Mouse (Mus musculus) forebrain, embryonic 14.5 days (tissue): ENCODE results near the gene Rsg1. TPM values are rescaled to one million over a fixed set of nuclear protein-coding genes. Genes with fewer than 3 reads are reported as not detected.
A peak's percentile ranks its signal among the peaks of the same experiment; 100 is the strongest.

ENCODE experiments used
- ATAC-seq: fragments of 200-750 bp; cut with Nextera tagmentation; 2 replicates; pipeline ENCODE4 v1.8.0; 2017; ENCODE audit warnings: mild to moderate bottlenecking, moderate library complexity
- DNase-seq: peaks from one replicate; pipeline ENCODE4 v3.0.0-alpha.2; 2015; ENCODE audit warnings: low spot score
- H3K27ac ChIP-seq: fragments of 300-500 bp; sonication (generic); 2 replicates; pipeline ENCODE4 v1.5.1; 2014; ENCODE audit warnings: low read depth, mild to moderate bottlenecking, control low read depth, low read length, moderate library complexity
- H3K27me3 ChIP-seq: fragments of 300-500 bp; sonication (generic); replicated peaks from 2 replicates; pipeline ENCODE4 v1.6.1; 2014; ENCODE audit warnings: low read length, control low read depth, mixed read lengths; ENCODE audit not compliant: control insufficient read depth, insufficient read depth
- H3K36me3 ChIP-seq: fragments of 300-500 bp; sonication (generic); 2 replicates; pipeline ENCODE4 v1.6.1; 2014; ENCODE audit warnings: low read length, control low read depth; ENCODE audit not compliant: control insufficient read depth, insufficient read depth
- H3K4me1 ChIP-seq: fragments of 300-500 bp; sonication (generic); 2 replicates; pipeline ENCODE4 v1.6.1; 2014; ENCODE audit warnings: antibody characterized with exemption, low read length, control low read depth; ENCODE audit not compliant: control insufficient read depth, insufficient read depth
- H3K4me2 ChIP-seq: fragments of 300-500 bp; sonication (generic); 2 replicates; pipeline ENCODE4 v1.6.1; 2014; ENCODE audit warnings: mild to moderate bottlenecking, control low read depth, low read length
- H3K4me3 ChIP-seq: fragments of 300-500 bp; sonication (generic); 2 replicates; pipeline ENCODE4 v1.5.1; 2014; ENCODE audit warnings: low read depth, low read length, control low read depth
- H3K9ac ChIP-seq: fragments of 300-500 bp; sonication (generic); 2 replicates; pipeline ENCODE4 v1.6.1; 2014; ENCODE audit warnings: mild to moderate bottlenecking, low read length, control low read depth, moderate library complexity
- H3K9me3 ChIP-seq: fragments of 300-500 bp; sonication (generic); replicated peaks from 2 replicates; pipeline ENCODE4 v1.6.1; 2016; ENCODE audit warnings: low read length, control low read depth, mixed read lengths; ENCODE audit not compliant: control insufficient read depth
- WGBS: fragments of 180-500 bp; shearing (Covaris S2); extraction: QIAGEN DNeasy Blood & Tissue Kit; methylation state at CpG from one replicate; pipeline ENCODE4 v1.1.7; 2014; 5-methylcytosine and 5-hydroxymethylcytosine counted together
- polyA plus RNA-seq: library from polyadenylated mRNA; unstranded; fragments of >200 nt; fragmentation: Nextera tagmentation; extraction: Ambion mirVana; gene quantifications from 2 replicates; pipeline ENCODE4 v1.2.1, GENCODE M21; 2014

Gene Rsg1
- polyA plus RNA-seq, 1 experiment from 2014 or later, result 6.7 TPM

DNA sequence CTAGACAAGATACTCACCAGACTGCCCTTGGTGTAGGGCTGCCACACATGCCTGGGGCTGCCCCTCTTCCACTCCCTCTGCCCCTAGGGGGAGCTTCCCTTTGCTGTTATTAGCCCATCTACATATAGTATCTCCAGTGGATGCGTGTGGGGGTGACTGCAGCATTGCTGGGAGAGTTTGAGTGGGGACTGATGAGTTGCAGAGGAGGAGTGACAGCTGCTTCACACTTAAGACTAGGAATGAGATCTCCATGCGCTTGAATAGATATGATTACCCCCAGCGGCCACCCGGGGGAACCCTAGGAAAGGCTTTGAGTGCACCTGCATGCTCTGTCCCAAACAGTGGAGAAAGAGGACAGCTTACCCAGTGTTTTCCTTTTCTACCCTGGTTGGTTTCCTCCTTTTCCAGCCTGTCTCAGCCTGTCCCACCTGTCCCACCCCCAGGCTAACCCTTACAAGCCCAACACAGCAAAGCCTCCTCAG, 9.1 kb upstream of the Rsg1 start:
- no peak overlapping the region for H3K4me3 ChIP-seq
- no peak for DNase-seq

DNA sequence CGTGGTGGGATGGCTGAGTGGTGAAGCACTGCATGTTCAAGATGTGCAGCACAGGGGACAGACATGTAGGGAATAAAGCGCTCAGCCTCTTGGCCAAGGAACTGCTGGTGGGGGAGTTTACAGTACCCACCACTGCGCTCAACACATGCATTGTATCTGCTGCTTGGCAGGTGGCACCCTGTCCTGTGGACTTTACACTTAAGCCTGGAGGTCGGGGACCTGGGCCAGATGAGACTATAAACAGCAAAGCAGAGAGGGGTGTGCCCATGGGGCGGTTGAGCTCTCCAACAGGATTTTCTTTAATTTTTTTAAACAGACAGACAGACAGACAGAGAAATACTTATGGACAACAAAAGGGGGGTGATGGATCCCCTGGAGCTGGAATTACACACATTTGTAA, 6.7 kb upstream of the Rsg1 start:
- 91% methylated on average over 5 of the region's 5 CpGs for WGBS
- DNase-seq (no peak), ATAC-seq (no peak)
- no peaks in the 10 kb centered on the region for H3K9me3 ChIP-seq
- H3K27ac ChIP-seq, result no peak overlapping the region
- H3K4me1 ChIP-seq, result no peaks in the 10 kb centered on the region
- H3K4me2 ChIP-seq, result no peak overlapping the region
- no peak overlapping the region for H3K4me3 ChIP-seq
- H3K27me3 ChIP-seq, result no peaks in the 10 kb centered on the region
- no peak overlapping the region for H3K9ac ChIP-seq
- peaks cover 8% of the 10 kb centered on the region for H3K36me3 ChIP-seq

More for the DNA sequence above, 9.1 kb upstream of the Rsg1 start:
- no peak overlapping the region for H3K9ac ChIP-seq
- no peak for ATAC-seq
- WGBS, result 68% methylated on average over 4 of the region's 4 CpGs
- H3K4me1 ChIP-seq, result no peaks in the 10 kb centered on the region
- H3K4me2 ChIP-seq, result no peak overlapping the region
- peaks cover 32% of the 10 kb centered on the region for H3K36me3 ChIP-seq
- H3K27me3 ChIP-seq, result no peaks in the 10 kb centered on the region
- H3K27ac ChIP-seq, result no peak overlapping the region
- no peaks in the 10 kb centered on the region for H3K9me3 ChIP-seq

DNA sequence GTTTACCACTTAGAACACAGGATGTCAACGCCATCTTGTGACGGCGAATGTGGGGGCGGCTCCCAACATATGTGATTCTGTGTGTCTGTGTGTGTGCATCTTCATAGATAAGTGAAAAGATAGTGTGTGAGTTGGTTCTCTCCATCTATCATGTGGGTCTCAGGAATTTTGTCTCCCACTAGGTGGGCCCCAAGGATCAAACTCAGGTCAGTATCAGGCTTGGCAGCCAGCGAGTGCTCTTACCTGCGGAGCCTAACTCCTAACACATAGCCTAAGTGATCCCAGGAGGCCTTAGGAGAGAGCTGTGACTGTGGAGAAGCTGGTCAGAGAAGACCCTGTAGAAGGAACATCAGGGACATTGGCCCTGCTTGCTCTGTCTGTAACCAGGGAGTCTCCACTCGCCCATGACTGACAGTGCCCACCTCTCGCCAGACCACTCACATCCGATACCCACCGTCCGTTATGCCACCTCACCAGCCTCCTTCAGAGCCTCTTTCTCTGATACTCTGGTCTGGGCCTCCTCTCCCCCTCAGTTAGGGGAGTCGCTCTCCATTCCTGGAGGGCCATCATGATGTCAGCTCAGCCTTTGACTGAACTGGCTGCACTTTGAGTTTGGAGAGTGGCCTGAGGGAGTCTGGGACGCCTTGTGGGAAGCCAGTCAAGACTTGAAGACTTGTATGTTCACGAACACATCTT, 3.1 kb upstream of the Rsg1 start:
- no peaks in the 10 kb centered on the region for H3K27me3 ChIP-seq
- H3K9ac ChIP-seq, result peak overlapping the region; percentile 40; the same call in 1 of the 2 replicates

DNA sequence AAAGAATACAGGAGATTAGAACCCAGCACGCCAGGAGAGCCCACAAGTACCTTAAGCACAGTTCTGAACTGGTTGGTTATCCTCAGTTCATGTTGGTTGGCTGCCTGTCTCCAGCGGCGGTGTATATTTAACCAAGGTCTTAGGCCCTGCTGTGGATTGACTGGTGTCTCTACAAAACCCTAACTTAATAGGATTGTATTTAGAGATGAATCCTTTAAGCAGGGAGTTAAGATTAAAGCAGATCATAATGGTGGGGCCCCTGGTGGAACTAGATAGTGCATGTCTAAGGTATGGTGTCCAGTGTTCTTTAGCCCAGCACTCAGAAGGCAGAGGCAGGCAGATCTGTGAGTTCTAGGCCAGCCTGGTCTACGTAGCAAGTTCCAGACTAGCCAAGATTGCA, 2.1 kb upstream of the Rsg1 start:
- ATAC-seq, result no peak
- Histone ChIP-seq H3K4me1 (peaks cover 10% of the 10 kb centered on the region), H3K4me2 (no peak overlapping the region), H3K9me3 (no peaks in the 10 kb centered on the region), H3K4me3 (no peak overlapping the region), H3K36me3 (no peaks in the 10 kb centered on the region), H3K9ac (no peak overlapping the region), H3K27ac (no peak overlapping the region), H3K27me3 (no peaks in the 10 kb centered on the region)
- WGBS, result 89% methylated on average over 4 of the region's 4 CpGs
- no peak for DNase-seq

More for the DNA sequence above, 3.1 kb upstream of the Rsg1 start:
- DNase-seq (no peak), ATAC-seq (0 out of 2 replicates have a peak, but pooled peaks have one; percentile 26)
- no peaks in the 10 kb centered on the region for H3K36me3 ChIP-seq
- H3K9me3 ChIP-seq, result no peaks in the 10 kb centered on the region
- no peak overlapping the region for H3K27ac ChIP-seq
- peaks cover 10% of the 10 kb centered on the region for H3K4me1 ChIP-seq
- WGBS, result 79% methylated on average over 14 of the region's 14 CpGs
- peak overlapping the region; percentile 22 for H3K4me3 ChIP-seq
- peak overlapping the region; percentile 45 for H3K4me2 ChIP-seq

DNA sequence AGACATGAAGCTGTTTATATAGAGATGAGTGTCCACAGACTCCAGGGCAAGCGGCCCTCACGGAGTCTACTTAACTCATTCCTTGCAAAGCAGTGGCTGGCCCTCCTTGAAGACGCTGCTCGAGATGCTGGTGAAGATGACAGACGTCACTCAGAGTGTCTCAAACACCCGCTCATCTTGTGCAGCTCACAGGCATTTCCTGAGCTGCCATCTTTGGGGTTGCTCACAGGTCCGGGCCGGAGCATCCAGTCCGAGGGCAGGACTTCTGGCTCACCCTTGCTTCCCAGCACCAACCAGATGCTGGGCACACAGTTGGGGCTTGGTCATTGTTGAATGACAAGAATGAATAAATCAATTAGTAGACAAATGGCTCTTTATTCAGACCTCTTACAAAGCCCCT, 864 bp upstream of the Rsg1 start:
- Histone ChIP-seq H3K4me1 (peaks cover 10% of the 10 kb centered on the region), H3K9me3 (no peaks in the 10 kb centered on the region), H3K9ac (no peak overlapping the region), H3K4me2 (no peak overlapping the region), H3K36me3 (no peaks in the 10 kb centered on the region), H3K27me3 (no peaks in the 10 kb centered on the region), H3K27ac (no peak overlapping the region), H3K4me3 (no peak overlapping the region)
- WGBS, result 63% methylated on average over 9 of the region's 9 CpGs
- no peak for ATAC-seq
- DNase-seq, result no peak

DNA sequence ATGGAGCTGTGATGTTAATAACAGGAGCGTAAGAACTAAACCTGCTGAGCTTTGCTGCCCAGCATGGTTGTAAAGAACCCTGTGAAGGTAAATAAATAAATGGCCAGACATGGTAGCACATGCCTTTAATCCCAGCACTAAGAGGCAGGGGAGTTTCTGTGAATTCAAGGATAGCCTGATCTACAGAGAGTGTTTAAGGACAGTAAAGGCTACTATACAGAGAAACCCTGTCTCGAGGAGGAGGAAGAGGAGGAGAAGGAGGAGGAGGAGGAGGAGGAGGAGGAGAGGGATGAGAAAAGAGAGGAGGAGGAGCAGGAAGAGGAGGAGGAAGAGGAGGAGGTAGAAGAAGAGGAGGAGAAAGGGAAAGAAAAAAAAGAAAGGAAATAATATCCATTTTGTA, 414 bp upstream of the Rsg1 start:
- no peaks in the 10 kb centered on the region for H3K27me3 ChIP-seq
- H3K4me2 ChIP-seq, result peak overlapping the region; percentile 92
- peak overlapping the region; percentile 47 for H3K4me3 ChIP-seq
- DNase-seq, result no peak
- WGBS, result 27% methylated on average over 2 of the region's 2 CpGs
- peak overlapping the region; percentile 66; the same call in 1 of the 2 replicates for H3K27ac ChIP-seq
- H3K9ac ChIP-seq, result peak overlapping the region; percentile 69
- peak; percentile 43 for ATAC-seq
- H3K9me3 ChIP-seq, result no peaks in the 10 kb centered on the region
- H3K36me3 ChIP-seq, result no peaks in the 10 kb centered on the region
- H3K4me1 ChIP-seq, result peaks cover 10% of the 10 kb centered on the region

DNA sequence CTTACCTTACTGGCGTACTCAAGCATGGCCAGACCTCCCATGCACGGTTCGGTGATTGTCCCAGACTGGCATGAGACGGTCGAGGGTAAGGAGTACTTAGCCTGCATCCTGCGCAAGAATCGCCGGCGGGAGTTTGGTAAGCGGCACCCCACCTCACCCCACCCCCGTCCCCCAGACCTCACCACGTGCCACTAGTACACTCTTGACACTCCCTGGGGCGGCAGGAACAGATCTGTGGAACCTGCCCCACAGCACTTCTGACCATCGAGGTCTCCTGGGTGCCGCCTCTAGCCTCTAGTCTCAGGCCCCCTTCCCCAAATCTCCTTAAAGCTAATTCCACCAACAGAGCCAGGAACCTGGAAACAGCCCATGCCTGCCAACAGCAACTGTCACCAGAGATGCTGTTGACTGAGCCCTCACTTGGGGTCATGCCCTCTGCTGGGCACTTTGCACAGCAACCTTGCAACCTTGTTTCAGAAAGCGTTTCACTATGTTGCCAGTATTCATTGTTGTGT, 638 bp downstream of the Rsg1 start:
- H3K4me3 ChIP-seq, result peak overlapping the region; percentile 47
- H3K27me3 ChIP-seq, result no peaks in the 10 kb centered on the region
- H3K9me3 ChIP-seq, result no peaks in the 10 kb centered on the region
- ATAC-seq, result peak; percentile 40
- WGBS, result 2% methylated on average over 16 of the region's 16 CpGs
- peaks cover 1% of the 10 kb centered on the region; the same call in 1 of the 2 replicates for H3K36me3 ChIP-seq
- no peak overlapping the region; the same call in 1 of the 2 replicates for H3K27ac ChIP-seq
- H3K9ac ChIP-seq, result peak overlapping the region; percentile 69
- peak overlapping the region; percentile 92 for H3K4me2 ChIP-seq
- peak; percentile 38 for DNase-seq
- peaks cover 10% of the 10 kb centered on the region for H3K4me1 ChIP-seq

DNA sequence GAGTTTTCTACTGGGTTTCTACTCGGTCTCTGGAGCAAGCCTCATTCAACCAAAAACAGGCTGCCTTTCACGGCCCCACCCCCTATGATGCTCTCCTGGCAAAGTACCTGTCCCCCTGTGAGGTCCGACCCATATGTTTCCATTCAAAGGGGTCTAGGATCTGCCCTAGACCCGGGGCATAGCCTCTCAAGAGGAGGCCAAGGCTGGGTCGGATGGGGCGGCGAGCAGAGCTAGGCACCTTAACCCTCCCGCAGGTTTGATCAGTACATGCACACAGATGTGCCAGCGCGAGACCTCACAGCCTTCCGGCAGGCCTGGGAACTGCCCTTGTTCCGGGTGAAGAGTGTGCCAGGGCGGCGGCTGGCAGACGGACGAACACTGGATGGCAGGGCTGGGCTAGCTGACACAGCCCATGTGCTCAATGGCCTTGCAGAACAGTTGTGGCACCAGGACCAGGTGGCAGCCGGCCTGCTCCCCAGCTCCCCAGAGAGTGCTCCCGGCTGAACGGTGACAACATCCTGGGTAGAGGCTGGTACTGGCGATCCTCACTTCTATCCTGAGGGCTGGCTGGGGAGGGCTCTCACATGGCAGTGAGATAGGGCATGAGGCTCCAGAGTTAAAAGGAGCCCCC, 5.9 kb downstream of the Rsg1 start:
- no peaks in the 10 kb centered on the region for H3K9me3 ChIP-seq
- no peak overlapping the region for H3K4me2 ChIP-seq
- H3K4me3 ChIP-seq, result no peak overlapping the region
- peaks cover 2% of the 10 kb centered on the region; the same call in 1 of the 2 replicates for H3K4me1 ChIP-seq
- H3K27ac ChIP-seq, result no peak overlapping the region
- no peak overlapping the region for H3K9ac ChIP-seq
- no peaks in the 10 kb centered on the region for H3K27me3 ChIP-seq
- ATAC-seq (no peak), DNase-seq (no peak)
- WGBS, result 94% methylated on average over 20 of the region's 20 CpGs
- H3K36me3 ChIP-seq, result peaks cover 6% of the 10 kb centered on the region; the same call in 1 of the 2 replicates

DNA sequence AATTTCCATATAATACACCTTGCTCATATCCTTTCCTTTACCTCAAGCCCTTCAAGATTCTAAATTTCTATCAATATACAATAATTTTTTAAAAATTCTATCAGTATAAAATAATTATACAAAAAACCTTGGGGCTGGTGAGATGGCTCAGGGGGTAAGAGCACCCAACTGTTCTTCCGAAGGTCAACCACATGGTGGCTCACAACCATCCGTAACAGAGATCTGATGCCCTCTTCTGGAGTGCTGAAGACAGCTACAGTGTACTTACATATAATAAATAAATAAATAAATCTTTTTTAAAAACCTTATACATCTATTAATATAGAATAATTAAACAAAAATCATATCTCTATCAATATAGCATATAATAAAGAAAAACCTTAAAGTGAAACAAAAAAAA, 8.1 kb downstream of the Rsg1 start:
- no peak overlapping the region for H3K4me3 ChIP-seq
- no peak for DNase-seq

More for the DNA sequence above, 8.1 kb downstream of the Rsg1 start:
- Histone ChIP-seq H3K27ac (no peak overlapping the region), H3K36me3 (peaks cover 6% of the 10 kb centered on the region; the same call in 1 of the 2 replicates), H3K9me3 (no peaks in the 10 kb centered on the region), H3K4me2 (no peak overlapping the region), H3K9ac (no peak overlapping the region), H3K27me3 (no peaks in the 10 kb centered on the region), H3K4me1 (no peaks in the 10 kb centered on the region)
- WGBS, result 78% methylated on average over 2 of the region's 2 CpGs
- no peak for ATAC-seq
